Mouse (Mus musculus): ENCODE results near the gene H2-DMb2.

- no peak for TF ChIP-seq POLR2A (IDR thresholded peaks at IDR 0.05; ENCODE audit: borderline replicate concordance, extremely low read depth, insufficient read depth, insufficient read length, poor library complexity, severe bottlenecking)
- no peak for TF ChIP-seq CTCF (IDR thresholded peaks at IDR 0.05; ENCODE audit: borderline replicate concordance, extremely low read depth, insufficient read depth, insufficient read length)
Observed at GRCm38 (mm10) chr17:34185526-34185925, 42.4 kb downstream of the H2-DMb2 start.
